Mouse (Mus musculus) layer of hippocampus, postnatal 10 days (tissue): ENCODE measurements around the gene Ppef1. TPM values are rescaled to one million over a fixed set of nuclear protein-coding genes. Genes with fewer than 3 reads are reported as not detected.
"Not testable (repeated sequence)": the region's sequence is repeated elsewhere in the genome, so short reads cannot be mapped to it uniquely, and the experiment has no call there.

ENCODE experiments used
- DNase-seq, 2 experiments: peaks; one replicate each; pipeline ENCODE4 v3.0.0; 2021; ENCODE audit warnings: low spot score in 2 of 2
- long read RNA-seq: library from polyadenylated mRNA; stranded (forward); transcript quantifications from one replicate; pipeline ENCODE4 v2.0.0, GENCODE M21; 2023
- total RNA-seq, 2 experiments: library from RNA; stranded (reverse); gene quantifications; 2 replicates each; pipeline ENCODE4 v1.2.3; 2021

Ppef1 gene
- 1 to 10 TPM; 1.3 to 3.7 TPM for total RNA-seq
- long read RNA-seq, partial matches to known transcripts = 0 of 5 reads
- long read RNA-seq, other reads (novel, unspliced or antisense) = 5 of 5 reads

- DNase-seq = no peak
Observed at GRCm38 (mm10) chrX:160735650-160736049, at the start of gene Ppef1. Ppef1 (minus strand) TSS chrX:160735765.

GRCm38 (mm10) chrX:160782276-160782675 is 46.7 kb upstream of the Ppef1 start:
- DNase-seq = no peak

- peak; percentile 7 to 25 for DNase-seq
Observed at GRCm38 (mm10) chrX:160773033-160773432, 37.5 kb upstream of the Ppef1 start.

- DNase-seq = not testable (repeated sequence)
Observed at GRCm38 (mm10) chrX:160769622-160770021, 34.1 kb upstream of the Ppef1 start.

- no peak for DNase-seq
Observed at GRCm38 (mm10) chrX:160767713-160768112, 32.1 kb upstream of the Ppef1 start, which contains the start of gene Rs1. Rs1 (plus strand) TSS chrX:160768013.

GRCm38 (mm10) chrX:160766233-160766616 is 30.7 kb upstream of the Ppef1 start:
- DNase-seq = no peak

- DNase-seq = peak; percentile 95
Observed at GRCm38 (mm10) chrX:160765389-160766232, 30.0 kb upstream of the Ppef1 start.

GRCm38 (mm10) chrX:160750808-160751207 is 15.2 kb upstream of the Ppef1 start:
- no peak for DNase-seq

GRCm38 (mm10) chrX:160748653-160749052 is 13.1 kb upstream of the Ppef1 start:
- no peak for DNase-seq

GRCm38 (mm10) chrX:160745399-160745798 is 9.8 kb upstream of the Ppef1 start:
- no peak for DNase-seq

GRCm38 (mm10) chrX:160699171-160699570 is 36.4 kb downstream of the Ppef1 start:
- no peak for DNase-seq

- no peak for DNase-seq
Observed at GRCm38 (mm10) chrX:160691559-160691958, 44.0 kb downstream of the Ppef1 start.

- DNase-seq = no peak
Observed at GRCm38 (mm10) chrX:160690094-160690493, 45.5 kb downstream of the Ppef1 start.

- DNase-seq = no peak
Observed at GRCm38 (mm10) chrX:160669992-160670391, 65.6 kb downstream of the Ppef1 start.

- no peak for DNase-seq
Observed at GRCm38 (mm10) chrX:160610882-160611644, 124.5 kb downstream of the Ppef1 start.

GRCm38 (mm10) chrX:160610482-160610881 is 125.1 kb downstream of the Ppef1 start:
- no peak for DNase-seq

- peak in 1 of 2 experiments; percentile 37 for DNase-seq
Observed at GRCm38 (mm10) chrX:160609849-160610248, 125.7 kb downstream of the Ppef1 start.

GRCm38 (mm10) chrX:160603981-160604541 is 131.5 kb downstream of the Ppef1 start:
- no peak for DNase-seq

GRCm38 (mm10) chrX:160603316-160603715 is 132.2 kb downstream of the Ppef1 start:
- DNase-seq = no peak

GRCm38 (mm10) chrX:160602770-160603169 is 132.8 kb downstream of the Ppef1 start:
- no peak for DNase-seq

- DNase-seq = no peak
Observed at GRCm38 (mm10) chrX:160601053-160601452, 134.5 kb downstream of the Ppef1 start.
